Mouse (Mus musculus): ENCODE measurements at regions not wholly inside any gene's neighbourhood (a gene's known extent, or its start where the extent isn't known, plus 50 kb on each side); places are given as distances from the start of the nearest gene placed in this dataset.

GRCm38 (mm10) chr15:42850003-42850402, 2715.8 kb downstream of the 9330182O14Rik start:
- TF ChIP-seq EP300 (IDR thresholded peaks at IDR 0.05; ENCODE audit: low read depth) (no peak), CTCF (IDR thresholded peaks at IDR 0.05; ENCODE audit: low read depth) (no peak)
